Mouse (Mus musculus) liver, adult 2 months (tissue): ENCODE data around the gene Nrxn3.

Experiments
- CTCF ChIP-seq: fragments of 200-500 bp; IDR thresholded peaks from 2 replicates; pipeline ENCODE4 v1.5.1; 2011; ENCODE audit warnings: low read depth, low read length, control low read depth
- POLR2A ChIP-seq: fragments of 200-500 bp; IDR thresholded peaks from 2 replicates; pipeline ENCODE4 v1.6.1; 2011; ENCODE audit warnings: low read length, control low read depth; ENCODE audit not compliant: insufficient read depth; ENCODE audit errors: extremely low read depth

DNA sequence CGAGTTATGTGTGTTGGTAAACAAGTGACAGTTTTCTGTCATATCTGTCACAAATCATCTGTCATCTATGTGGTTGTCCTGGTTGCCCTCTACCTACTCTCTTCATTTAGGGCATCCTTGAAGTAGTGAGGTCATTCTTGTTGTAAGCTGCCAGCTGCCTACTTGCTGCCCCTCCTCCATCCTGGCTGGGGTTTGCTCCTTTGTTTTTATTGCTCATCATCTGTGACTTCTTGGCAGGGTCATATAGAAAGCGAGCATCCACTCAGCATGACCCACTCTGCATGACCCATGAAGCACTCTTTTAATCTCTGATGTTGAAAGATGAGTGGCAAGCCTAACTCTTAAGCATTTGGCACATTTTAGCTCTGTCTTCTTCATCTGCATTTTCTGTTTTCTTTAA is 194.1 kb downstream of the Nrxn3 start:
- no peak for TF ChIP-seq POLR2A
- TF ChIP-seq CTCF: no peak
